Comparison of ENCODE assay signal across 8 mouse cellular contexts in the genomic region with DNA sequence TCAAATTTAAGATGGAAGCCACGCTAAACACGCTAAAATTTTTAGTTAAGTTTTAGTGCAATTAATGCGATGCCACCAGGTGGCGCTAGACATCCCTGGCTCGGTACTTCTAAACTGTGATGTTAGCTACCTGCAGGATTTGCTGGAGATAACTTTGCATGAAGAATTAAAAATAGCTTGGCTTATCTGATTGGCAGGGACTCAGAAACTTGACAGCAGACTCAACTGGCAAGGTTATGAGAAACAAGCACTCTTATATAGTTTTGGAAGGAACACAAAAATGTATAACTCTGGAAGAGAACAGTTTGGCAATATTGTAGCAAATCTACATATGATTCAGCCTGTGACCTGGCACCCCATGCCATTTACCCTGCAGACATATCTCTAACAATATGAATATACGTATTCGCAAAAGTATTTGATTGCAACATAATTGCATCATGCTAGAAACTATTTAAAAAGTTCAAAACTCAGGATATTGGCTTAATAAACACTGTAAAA. TPM values are rescaled to one million over a fixed set of nuclear protein-coding genes. Genes with fewer than 3 reads are reported as not detected.
A peak's percentile ranks its signal among the peaks of the same experiment; 100 is the strongest.
DNase-seq lines count a peak whose midpoint lies in the region; ATAC-seq and TF ChIP-seq lines count a peak whose summit lies in the region.

No protein-coding gene starts in this region.

- H3K9ac ChIP-seq in embryonic facial prominence, embryonic 15.5 days: no peak overlapping the region
- H3K9ac ChIP-seq in hindbrain, embryonic 15.5 days: no peak overlapping the region
- H3K9ac ChIP-seq in midbrain, postnatal 0 days (replicated peaks; ENCODE audit: low read length, poor library complexity, severe bottlenecking): no peak overlapping the region

- no peak overlapping the region for H3K4me2 ChIP-seq in embryonic facial prominence, embryonic 15.5 days (replicated peaks)
- peak overlapping the region; percentile 20; the same call in 1 of the 2 replicates for H3K4me2 ChIP-seq in hindbrain, embryonic 15.5 days
- H3K4me2 ChIP-seq in midbrain, postnatal 0 days (ENCODE audit: low read depth, low read length, poor library complexity, severe bottlenecking): no peak overlapping the region

- intact Hi-C loops in left cerebral cortex, postnatal 10 days (cut with DNase I): loop anchor here (10.0 kb wide), 1 partner anchor 56 kb away; a partner anchor contains a TSS

- no peaks in the 10 kb centered on the region for H3K9me3 ChIP-seq in embryonic facial prominence, embryonic 15.5 days (replicated peaks)
- no peaks in the 10 kb centered on the region for H3K9me3 ChIP-seq in hindbrain, embryonic 15.5 days
- no peaks in the 10 kb centered on the region for H3K9me3 ChIP-seq in midbrain, postnatal 0 days (ENCODE audit: low read length)

- no peaks in the 10 kb centered on the region for H3K4me1 ChIP-seq in thymus, adult 2 months (replicated peaks; ENCODE audit: control insufficient read depth, insufficient read depth, low read length)
- H3K4me1 ChIP-seq in embryonic facial prominence, embryonic 15.5 days: no peaks in the 10 kb centered on the region
- no peaks in the 10 kb centered on the region for H3K4me1 ChIP-seq in hindbrain, embryonic 15.5 days (replicated peaks)
- H3K4me1 ChIP-seq in midbrain, postnatal 0 days (ENCODE audit: insufficient read depth, low read length): no peaks in the 10 kb centered on the region

- no peak for TF ChIP-seq CTCF in thymus, adult 2 months (IDR thresholded peaks at IDR 0.05; ENCODE audit: borderline replicate concordance, control insufficient read depth, extremely low read depth, insufficient read depth, low read length, poor library complexity)
- peak; percentile 89 for TF ChIP-seq CTCF in midbrain, postnatal 0 days (IDR thresholded peaks at IDR 0.05)

- peak; percentile 58 for DNase-seq in thymus, adult 2 months
- DNase-seq in thymus, adult 18-20 months: no peak
- peak; percentile 63 to 76 for DNase-seq in adrenal gland, postnatal 36 days
- DNase-seq in left cerebral cortex, postnatal 10 days (ENCODE audit: extremely low spot score in 1 of 2, low spot score in 2 of 2): peak; percentile 32 to 47
- DNase-seq in midbrain, postnatal 0 days (ENCODE audit: low spot score): peak; percentile 63
- DNase-seq in thymus, postnatal 25 days: peak; percentile 61

- no peaks in the 10 kb centered on the region for H3K27me3 ChIP-seq in thymus, adult 2 months (ENCODE audit: control insufficient read depth, insufficient read depth, low read length)
- no peaks in the 10 kb centered on the region for H3K27me3 ChIP-seq in embryonic facial prominence, embryonic 15.5 days
- 0 out of 2 replicates have a peak, but pooled peaks cover 2% of the 10 kb centered on the region for H3K27me3 ChIP-seq in hindbrain, embryonic 15.5 days
- no peaks in the 10 kb centered on the region for H3K27me3 ChIP-seq in midbrain, postnatal 0 days (ENCODE audit: insufficient read depth, low read length)

- WGBS in thymus, adult 2 months: 27% methylated on average over 7 of the region's 7 CpGs
- WGBS in embryonic facial prominence, embryonic 15.5 days: 24% methylated on average over 7 of the region's 7 CpGs
- WGBS in hindbrain, embryonic 15.5 days: 31% methylated on average over 7 of the region's 7 CpGs
- whole genome bisulfite sequencing in midbrain, postnatal 0 days: 33% methylated on average over 7 of the region's 7 CpGs

- H3K4me3 ChIP-seq in thymus, adult 2 months (ENCODE audit: control insufficient read depth, insufficient read depth, low read length): no peak overlapping the region
- H3K4me3 ChIP-seq in embryonic facial prominence, embryonic 15.5 days (replicated peaks): no peak overlapping the region
- no peak overlapping the region for H3K4me3 ChIP-seq in hindbrain, embryonic 15.5 days
- H3K4me3 ChIP-seq in midbrain, postnatal 0 days (ENCODE audit: low read depth, low read length): no peak overlapping the region

- TF ChIP-seq POLR2A in thymus, adult 2 months (IDR thresholded peaks at IDR 0.05; ENCODE audit: control insufficient read depth, extremely low read depth, insufficient read depth, low read length, poor library complexity): no peak

- H3K36me3 ChIP-seq in thymus, adult 2 months (ENCODE audit: control insufficient read depth, insufficient read depth, low read length): no peaks in the 10 kb centered on the region
- no peaks in the 10 kb centered on the region for H3K36me3 ChIP-seq in embryonic facial prominence, embryonic 15.5 days
- H3K36me3 ChIP-seq in hindbrain, embryonic 15.5 days: no peaks in the 10 kb centered on the region
- H3K36me3 ChIP-seq in midbrain, postnatal 0 days (ENCODE audit: insufficient read depth, low read length): no peaks in the 10 kb centered on the region

- ATAC-seq in embryonic facial prominence, embryonic 15.5 days (ENCODE audit: insufficient number of reproducible peaks, low FRiP score, low TSS enrichment, low read depth): 0 out of 2 replicates have a peak, but pooled peaks have one; percentile 19
- no peak for ATAC-seq in hindbrain, embryonic 15.5 days (ENCODE audit: low FRiP score, low read depth)
- no peak for ATAC-seq in midbrain, postnatal 0 days (ENCODE audit: low FRiP score)

- H3K27ac ChIP-seq in thymus, adult 2 months (ENCODE audit: control insufficient read depth, insufficient read depth, low read length): no peak overlapping the region
- no peak overlapping the region for H3K27ac ChIP-seq in embryonic facial prominence, embryonic 15.5 days (replicated peaks)
- no peak overlapping the region for H3K27ac ChIP-seq in hindbrain, embryonic 15.5 days (replicated peaks)
- H3K27ac ChIP-seq in midbrain, postnatal 0 days (ENCODE audit: low read depth, low read length): no peak overlapping the region

RNA-seq across cellular contexts. Expression of a gene that starts 32.9 kb away (rescaled TPM):
- polyA plus RNA-seq in thymus, adult 2 months (2012; rRNA removed): 5.8 and 6.6 TPM in 2 replicates
- 1 to 10 TPM; 6.1 to 7.2 TPM for total RNA-seq in adrenal gland, postnatal 36 days (2021)
- polyA plus RNA-seq in embryonic facial prominence, embryonic 15.5 days (2015; fragmentation: Nextera tagmentation; extraction: Ambion mirVana): 16.7 and 16.8 TPM in 2 replicates
- polyA plus RNA-seq in hindbrain, embryonic 15.5 days (2015; fragmentation: Nextera tagmentation; extraction: Ambion mirVana): 27.6 and 30.9 TPM in 2 replicates
- 1 to 10 TPM; 4.6 to 5.5 TPM for total RNA-seq in left cerebral cortex, postnatal 10 days (2021)
- total RNA-seq in midbrain, postnatal 0 days (2014; rRNA removed): 9.4 and 14.7 TPM in 2 replicates
- 22.1 and 22.2 TPM in 2 replicates for polyA plus RNA-seq in midbrain, postnatal 0 days (2015; fragmentation: Nextera tagmentation; extraction: Ambion mirVana)

RNA-seq across cellular contexts. Expression of a gene that starts 33.1 kb away (rescaled TPM):
- polyA plus RNA-seq in thymus, adult 2 months (2012; rRNA removed): 17.7 and 18.6 TPM in 2 replicates
- 10 to 100 TPM; 39.7 to 51.0 TPM for total RNA-seq in adrenal gland, postnatal 36 days (2021)
- polyA plus RNA-seq in embryonic facial prominence, embryonic 15.5 days (2015; fragmentation: Nextera tagmentation; extraction: Ambion mirVana): 66.5 and 73.3 TPM in 2 replicates
- polyA plus RNA-seq in hindbrain, embryonic 15.5 days (2015; fragmentation: Nextera tagmentation; extraction: Ambion mirVana): 14.1 and 14.2 TPM in 2 replicates
- 1 to 10 TPM; 6.3 to 9.0 TPM for total RNA-seq in left cerebral cortex, postnatal 10 days (2021)
- 6.6 and 9.2 TPM in 2 replicates for total RNA-seq in midbrain, postnatal 0 days (2014; rRNA removed)
- 7.6 and 8.9 TPM in 2 replicates for polyA plus RNA-seq in midbrain, postnatal 0 days (2015; fragmentation: Nextera tagmentation; extraction: Ambion mirVana)

RNA-seq across cellular contexts. Expression of a gene that starts 51.7 kb away (rescaled TPM):
- polyA plus RNA-seq in thymus, adult 2 months (2012; rRNA removed): 5.3 and 6.1 TPM in 2 replicates
- total RNA-seq in adrenal gland, postnatal 36 days (2021): 1 to 10 TPM; 1.3 to 3.6 TPM
- polyA plus RNA-seq in embryonic facial prominence, embryonic 15.5 days (2015; fragmentation: Nextera tagmentation; extraction: Ambion mirVana): 8.1 and 11.8 TPM in 2 replicates
- 5.4 and 6.6 TPM in 2 replicates for polyA plus RNA-seq in hindbrain, embryonic 15.5 days (2015; fragmentation: Nextera tagmentation; extraction: Ambion mirVana)
- total RNA-seq in left cerebral cortex, postnatal 10 days (2021): 1 to 10 TPM; 1.5 to 2.6 TPM
- total RNA-seq in midbrain, postnatal 0 days (2014; rRNA removed): not detected in 2 replicates
- polyA plus RNA-seq in midbrain, postnatal 0 days (2015; fragmentation: Nextera tagmentation; extraction: Ambion mirVana): 3.1 and 3.9 TPM in 2 replicates

RNA-seq across cellular contexts. Expression of a gene that starts 59.3 kb away (rescaled TPM):
- polyA plus RNA-seq in thymus, adult 2 months (2012; rRNA removed): 177 and 184 TPM in 2 replicates
- 10 to 100 TPM; 54.1 to 72.9 TPM for total RNA-seq in adrenal gland, postnatal 36 days (2021)
- 74.6 and 85.2 TPM in 2 replicates for polyA plus RNA-seq in embryonic facial prominence, embryonic 15.5 days (2015; fragmentation: Nextera tagmentation; extraction: Ambion mirVana)
- 168 and 172 TPM in 2 replicates for polyA plus RNA-seq in hindbrain, embryonic 15.5 days (2015; fragmentation: Nextera tagmentation; extraction: Ambion mirVana)
- total RNA-seq in left cerebral cortex, postnatal 10 days (2021): 100 to 1,000 TPM; 110 to 119 TPM
- total RNA-seq in midbrain, postnatal 0 days (2014; rRNA removed): 134 and 156 TPM in 2 replicates
- polyA plus RNA-seq in midbrain, postnatal 0 days (2015; fragmentation: Nextera tagmentation; extraction: Ambion mirVana): 160 and 167 TPM in 2 replicates

Comparison
In these comparisons a context has a peak if more than half of its experiments do, and no peak if none do; other contexts are left out.
1. DNase-seq: peak in thymus, adult 2 months (single experiment), adrenal gland, postnatal 36 days (2 of 2), left cerebral cortex, postnatal 10 days (2 of 2), midbrain, postnatal 0 days (single experiment) and thymus, postnatal 25 days (single experiment); none in thymus, adult 18-20 months (0 of 2).